Mouse (Mus musculus) E14TG2a.4 (cell line): ENCODE measurements at regions not wholly inside any gene's neighbourhood (a gene's known extent, or its start where the extent isn't known, plus 50 kb on each side); places are given as distances from the start of the nearest gene placed in this dataset.

Source experiments
- CTCF ChIP-seq: conservative IDR thresholded peaks from 2 replicates; pipeline ENCODE4 v1.5.1; 2014; ENCODE audit warnings: low read length
- NANOG ChIP-seq: IDR thresholded peaks from 2 replicates; pipeline ENCODE4 v1.6.1; 2014; ENCODE audit warnings: borderline replicate concordance, low read length, mixed read lengths

DNA sequence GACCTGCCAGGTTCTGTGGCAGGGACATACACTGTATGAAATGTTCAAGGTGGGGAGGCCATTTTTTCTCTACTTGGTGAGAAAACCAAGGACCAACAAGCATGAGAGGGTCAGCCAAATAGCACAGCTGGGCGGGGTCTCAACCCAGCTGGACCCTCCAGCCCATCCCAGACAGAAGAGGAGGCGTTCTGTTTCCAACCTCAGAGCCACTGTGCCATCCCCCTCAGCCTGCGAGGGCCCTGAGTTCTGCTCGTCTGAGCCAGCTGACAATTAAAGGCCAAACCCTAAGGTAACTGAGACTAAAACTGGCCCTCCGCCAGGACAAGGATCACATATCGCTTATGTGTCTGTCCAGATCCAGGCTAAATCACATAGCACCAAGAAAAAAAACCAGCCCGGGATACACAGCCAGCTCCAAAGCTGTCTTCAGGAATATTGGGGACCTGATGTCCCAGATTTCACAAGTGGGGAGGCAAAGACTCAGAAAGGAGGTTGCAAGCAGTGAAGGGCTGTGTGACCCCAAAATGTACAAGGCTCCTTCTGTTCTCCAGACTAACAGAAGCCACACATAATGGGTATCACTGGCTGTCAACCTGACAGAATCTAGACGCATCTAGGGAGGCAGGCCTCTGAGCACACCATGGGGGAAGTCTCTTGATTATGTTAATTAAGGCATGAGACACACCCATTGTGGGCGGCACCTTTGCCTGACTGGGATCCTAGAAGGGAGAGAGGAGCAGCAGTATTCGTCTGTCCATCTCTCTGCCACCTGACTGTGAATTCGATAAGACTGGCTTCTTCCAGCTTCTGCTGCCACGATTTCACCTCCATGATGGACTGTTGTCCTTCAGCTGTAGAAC, 69.6 kb downstream of the Mrm1 start:
- TF ChIP-seq NANOG (no peak), CTCF (no peak)
